Mouse (Mus musculus) neural tube, embryonic 11.5 days (tissue): Measurements from ENCODE around the gene Kcnh4. TPM values are rescaled to one million over a fixed set of nuclear protein-coding genes. Genes with fewer than 3 reads are reported as not detected.
A peak's percentile ranks its signal among the peaks of the same experiment; 100 is the strongest.

Experiments used
- ATAC-seq: fragments of 200-750 bp; cut with Nextera tagmentation; 2 replicates; pipeline ENCODE4 v1.8.0; 2017; ENCODE audit warnings: moderate number of reproducible peaks, mild to moderate bottlenecking, moderate TSS enrichment, moderate library complexity; ENCODE audit not compliant: insufficient read depth, low FRiP score, low TSS enrichment
- DNase-seq: peaks from one replicate; pipeline ENCODE4 v3.0.0-alpha.2; 2015; ENCODE audit warnings: low spot score
- H3K27ac ChIP-seq: fragments of 300-500 bp; sonication (generic); 2 replicates; pipeline ENCODE4 v1.5.1; 2014; ENCODE audit warnings: low read depth, mild to moderate bottlenecking, low read length
- H3K27me3 ChIP-seq: fragments of 300-500 bp; sonication (generic); 2 replicates; pipeline ENCODE4 v1.6.1; 2014; ENCODE audit warnings: mild to moderate bottlenecking, low read length, mixed read lengths; ENCODE audit not compliant: control insufficient read depth, insufficient read depth
- H3K36me3 ChIP-seq: fragments of 300-500 bp; sonication (generic); 2 replicates; pipeline ENCODE4 v1.6.1; 2014; ENCODE audit warnings: mild to moderate bottlenecking, low read length, moderate library complexity, mixed read lengths; ENCODE audit not compliant: control insufficient read depth, insufficient read depth
- H3K4me1 ChIP-seq: fragments of 300-500 bp; sonication (generic); 2 replicates; pipeline ENCODE4 v1.6.1; 2014; ENCODE audit warnings: low read length, mixed read lengths; ENCODE audit not compliant: control insufficient read depth, insufficient read depth
- H3K4me2 ChIP-seq: fragments of 300-500 bp; sonication (generic); 2 replicates; pipeline ENCODE4 v1.6.1; 2014; ENCODE audit warnings: low read depth, mild to moderate bottlenecking, moderate library complexity
- H3K4me3 ChIP-seq: fragments of 300-500 bp; sonication (generic); 2 replicates; pipeline ENCODE4 v1.5.1; 2014; ENCODE audit warnings: low read depth, low read length
- H3K9ac ChIP-seq: fragments of 300-500 bp; sonication (generic); 2 replicates; pipeline ENCODE4 v1.6.1; 2014; ENCODE audit warnings: mild to moderate bottlenecking, low read length
- H3K9me3 ChIP-seq: fragments of 300-500 bp; sonication (generic); 2 replicates; pipeline ENCODE4 v1.6.1; 2016; ENCODE audit warnings: low read length; ENCODE audit not compliant: control insufficient read depth
- WGBS: fragments of 180-500 bp; shearing (Covaris S2); extraction: QIAGEN DNeasy Blood & Tissue Kit; methylation state at CpG from one replicate; pipeline ENCODE4 v1.1.7; 2014; 5-methylcytosine and 5-hydroxymethylcytosine counted together
- polyA plus RNA-seq: library from polyadenylated mRNA; unstranded; fragments of >200 nt; fragmentation: Nextera tagmentation; extraction: Ambion mirVana; gene quantifications from 2 replicates; pipeline ENCODE4 v1.2.1, GENCODE M21; 2014

The Kcnh4 gene
- polyA plus RNA-seq, 1 experiment from 2014 or later = 2.4 TPM

- 9% methylated on average over 5 of the region's 5 CpGs for WGBS
- H3K9me3 ChIP-seq = no peaks in the 10 kb centered on the region
- no peaks in the 10 kb centered on the region for H3K36me3 ChIP-seq
- H3K4me1 ChIP-seq = no peaks in the 10 kb centered on the region; the same call in 1 of the 2 replicates
- H3K4me3 ChIP-seq = no peak overlapping the region
- no peak for ATAC-seq
- peaks cover 18% of the 10 kb centered on the region for H3K27me3 ChIP-seq
- no peak for DNase-seq
- no peak overlapping the region for H3K27ac ChIP-seq
- H3K4me2 ChIP-seq = no peak overlapping the region
- no peak overlapping the region for H3K9ac ChIP-seq
These were observed 66.6 kb downstream of the Kcnh4 start for GRCm38 (mm10) chr11:100693154-100693553.

- ATAC-seq = no peak
- Histone ChIP-seq H3K27me3 (peaks cover 18% of the 10 kb centered on the region), H3K4me1 (no peaks in the 10 kb centered on the region; the same call in 1 of the 2 replicates), H3K36me3 (no peaks in the 10 kb centered on the region), H3K4me3 (peak within 1 kb of the TSS; percentile 20), H3K4me2 (peak within 1 kb of the TSS; percentile 49), H3K9me3 (no peaks in the 10 kb centered on the region), H3K9ac (peak within 1 kb of the TSS; percentile 29; the same call in 1 of the 2 replicates), H3K27ac (no peak within 1 kb of the TSS)
- no peak for DNase-seq
- WGBS = 1% methylated on average over 23 of the region's 23 CpGs
These were observed 67.6 kb downstream of the Kcnh4 start, which contains the start of gene Zfp385c for GRCm38 (mm10) chr11:100692164-100692616. Gene Zfp385c (minus strand): TSS chr11:100692455.

- Histone ChIP-seq H3K4me1 (no peaks in the 10 kb centered on the region; the same call in 1 of the 2 replicates), H3K4me3 (no peak overlapping the region), H3K9me3 (no peaks in the 10 kb centered on the region), H3K4me2 (no peak overlapping the region), H3K27ac (no peak overlapping the region), H3K36me3 (no peaks in the 10 kb centered on the region), H3K27me3 (peaks cover 18% of the 10 kb centered on the region), H3K9ac (no peak overlapping the region)
- no peak for ATAC-seq
- 79% methylated on average over 7 of the region's 7 CpGs for WGBS
- DNase-seq = no peak
These were observed 69.4 kb downstream of the Kcnh4 start for GRCm38 (mm10) chr11:100690389-100690788.

Other genes starting within 250 kb of the Kcnh4 start
- gene Acly, start 231.9 kb downstream of the Kcnh4 start, polyA plus RNA-seq = 330 and 394 TPM in 2 replicates
- 1.0 and 1.4 TPM in 2 replicates for gene Ttc25, start 214.3 kb downstream of the Kcnh4 start, polyA plus RNA-seq
- gene Cnp, start 185.0 kb downstream of the Kcnh4 start, polyA plus RNA-seq = 26.1 and 28.0 TPM in 2 replicates
- 112 and 115 TPM in 2 replicates for gene Nkiras2, start 140.7 kb downstream of the Kcnh4 start, polyA plus RNA-seq
- 77.0 and 81.1 TPM in 2 replicates for gene Dnajc7, start 139.8 kb downstream of the Kcnh4 start, polyA plus RNA-seq
- gene Zfp385c, start 67.5 kb downstream of the Kcnh4 start, polyA plus RNA-seq = 0.32 TPM in 1 of 2 replicates, not detected in the other
- 1.4 and 1.9 TPM in 2 replicates for gene Dhx58, start 55.7 kb downstream of the Kcnh4 start, polyA plus RNA-seq
- 61.3 and 66.4 TPM in 2 replicates for gene Kat2a, start 47.5 kb downstream of the Kcnh4 start, polyA plus RNA-seq
- gene Hspb9, start 46.1 kb downstream of the Kcnh4 start, polyA plus RNA-seq = not detected in 2 replicates
- 58.8 and 63.3 TPM in 2 replicates for gene Rab5c, start 21.7 kb downstream of the Kcnh4 start, polyA plus RNA-seq
- gene Hcrt, start 3.0 kb upstream of the Kcnh4 start, polyA plus RNA-seq = not detected in 2 replicates
- gene Ghdc, start 11.0 kb upstream of the Kcnh4 start, polyA plus RNA-seq = 2.2 and 2.4 TPM in 2 replicates
- gene Stat5b, start 90.8 kb upstream of the Kcnh4 start, polyA plus RNA-seq = 18.3 and 20.2 TPM in 2 replicates
- 1.3 and 1.9 TPM in 2 replicates for gene Stat5a, start 99.4 kb upstream of the Kcnh4 start, polyA plus RNA-seq
- 34.7 and 42.1 TPM in 2 replicates for gene Stat3, start 179.6 kb upstream of the Kcnh4 start, polyA plus RNA-seq
- gene Cavin1, start 210.9 kb upstream of the Kcnh4 start, polyA plus RNA-seq = 11.4 and 12.3 TPM in 2 replicates
- 50.2 and 54.1 TPM in 2 replicates for gene Atp6v0a1, start 249.5 kb upstream of the Kcnh4 start, polyA plus RNA-seq